Mouse (Mus musculus) lung, adult 2 months (tissue): ENCODE results near the gene Zfp709.
"Not testable (repeated sequence)": the region's sequence is repeated elsewhere in the genome, so short reads cannot be mapped to it uniquely, and the experiment has no call there.

Source experiments
- CTCF ChIP-seq: fragments of 200-500 bp; IDR thresholded peaks from 2 replicates; pipeline ENCODE4 v1.5.1; 2011; ENCODE audit warnings: mild to moderate bottlenecking, low read length, control low read depth; ENCODE audit not compliant: insufficient read depth
- POLR2A ChIP-seq: fragments of 200-500 bp; IDR thresholded peaks from 2 replicates; pipeline ENCODE4 v1.6.1; 2011; ENCODE audit warnings: low read depth, mild to moderate bottlenecking, control low read depth, low read length, borderline replicate concordance; ENCODE audit errors: extremely low read depth

GRCm38 (mm10) chr8:71861551-71861950 is 20.3 kb upstream of the Zfp709 start:
- not testable (repeated sequence) for TF ChIP-seq CTCF, POLR2A
